Mouse (Mus musculus) C2C12 (cell line): Measurements from ENCODE around the gene Iffo2.

ENCODE experiments used
- CEBPB ChIP-seq: IDR thresholded peaks from one replicate; pipeline ENCODE4 v1.6.1; 2011; ENCODE audit warnings: low read depth, mild to moderate bottlenecking, control low read depth, moderate library complexity
- CTCF ChIP-seq: IDR thresholded peaks from one replicate; pipeline ENCODE4 v1.5.1; 2011; ENCODE audit not compliant: control insufficient read depth, insufficient read depth, insufficient read length
- MAX ChIP-seq: IDR thresholded peaks from one replicate; pipeline ENCODE4 v1.6.1; 2011; ENCODE audit warnings: mild to moderate bottlenecking, control low read depth
- MYOD1 ChIP-seq: IDR thresholded peaks from one replicate; pipeline ENCODE4 v1.6.1; 2011; ENCODE audit warnings: low read depth; ENCODE audit not compliant: control insufficient read depth, insufficient read length
- USF1 ChIP-seq: IDR thresholded peaks from one replicate; pipeline ENCODE4 v1.6.1; 2011; ENCODE audit warnings: low read depth, mild to moderate bottlenecking, control low read depth, moderate library complexity

- TF ChIP-seq CTCF (no peak), MAX (no peak), USF1 (no peak), MYOD1 (no peak), CEBPB (no peak)
These were observed 108.0 kb downstream of the Iffo2 start for GRCm38 (mm10) chr4:139638356-139638755.
